Mouse (Mus musculus): Measurements from ENCODE around the gene Cyp2j13. TPM values are rescaled to one million over a fixed set of nuclear protein-coding genes. Genes with fewer than 3 reads are reported as not detected.

The Cyp2j13 gene
- polyA plus RNA-seq, 1 experiment from 2014 or later: 0.40 TPM

Other genes with a start within 250 kb of the Cyp2j13 start
- 35.1 and 37.5 TPM in 2 replicates for gene Hook1, start 110.3 kb downstream of the Cyp2j13 start, polyA plus RNA-seq (2015; fragmentation: Nextera tagmentation; extraction: Ambion mirVana)
- not detected in 2 replicates for gene Cyp2j12, start 63.6 kb upstream of the Cyp2j13 start, polyA plus RNA-seq (2015; fragmentation: Nextera tagmentation; extraction: Ambion mirVana)
- not detected in 2 replicates for gene Cyp2j7, start 159.1 kb upstream of the Cyp2j13 start, polyA plus RNA-seq (2015; fragmentation: Nextera tagmentation; extraction: Ambion mirVana)